Mouse (Mus musculus) midbrain, embryonic 14.5 days (tissue): ENCODE measurements at regions not wholly inside any gene's neighbourhood (a gene's known extent, or its start where the extent isn't known, plus 50 kb on each side); places are given as distances from the start of the nearest gene placed in this dataset.

Experiments used
- ATAC-seq: fragments of 200-750 bp; cut with Nextera tagmentation; 2 replicates; pipeline ENCODE4 v1.8.0; 2017; ENCODE audit warnings: moderate number of reproducible peaks, moderate library complexity; ENCODE audit not compliant: low FRiP score, low TSS enrichment
- DNase-seq: peaks from one replicate; pipeline ENCODE4 v3.0.0-alpha.2; 2015
- H3K27ac ChIP-seq: fragments of 300-500 bp; sonication (generic); replicated peaks from 2 replicates; pipeline ENCODE4 v1.5.1; 2014; ENCODE audit warnings: mild to moderate bottlenecking, low read depth, low read length, moderate library complexity
- H3K27me3 ChIP-seq: fragments of 300-500 bp; sonication (generic); 2 replicates; pipeline ENCODE4 v1.6.1; 2014; ENCODE audit warnings: low read length, control low read depth, mixed read lengths; ENCODE audit not compliant: control insufficient read depth, insufficient read depth
- H3K36me3 ChIP-seq: fragments of 300-500 bp; sonication (generic); 2 replicates; pipeline ENCODE4 v1.6.1; 2014; ENCODE audit warnings: low read length, control low read depth; ENCODE audit not compliant: control insufficient read depth, insufficient read depth
- H3K4me1 ChIP-seq: fragments of 300-500 bp; sonication (generic); 2 replicates; pipeline ENCODE4 v1.6.1; 2014; ENCODE audit warnings: mild to moderate bottlenecking, antibody characterized with exemption, low read length, control low read depth; ENCODE audit not compliant: control insufficient read depth, insufficient read depth
- H3K4me2 ChIP-seq: fragments of 300-500 bp; sonication (generic); 2 replicates; pipeline ENCODE4 v1.6.1; 2014; ENCODE audit warnings: mild to moderate bottlenecking, low read length, moderate library complexity
- H3K4me3 ChIP-seq: fragments of 300-500 bp; sonication (generic); replicated peaks from 2 replicates; pipeline ENCODE4 v1.5.1; 2014; ENCODE audit warnings: low read depth, low read length
- H3K9ac ChIP-seq: fragments of 300-500 bp; sonication (generic); replicated peaks from 2 replicates; pipeline ENCODE4 v1.6.1; 2014; ENCODE audit warnings: mild to moderate bottlenecking, low read length, moderate library complexity
- H3K9me3 ChIP-seq: fragments of 300-500 bp; sonication (generic); 2 replicates; pipeline ENCODE4 v1.6.1; 2016; ENCODE audit warnings: low read length, control low read depth, mixed read lengths; ENCODE audit not compliant: control insufficient read depth
- WGBS: fragments of 180-500 bp; shearing (Covaris S2); extraction: QIAGEN DNeasy Blood & Tissue Kit; methylation state at CpG from one replicate; pipeline ENCODE4 v1.1.7; 2014; 5-methylcytosine and 5-hydroxymethylcytosine counted together

DNA sequence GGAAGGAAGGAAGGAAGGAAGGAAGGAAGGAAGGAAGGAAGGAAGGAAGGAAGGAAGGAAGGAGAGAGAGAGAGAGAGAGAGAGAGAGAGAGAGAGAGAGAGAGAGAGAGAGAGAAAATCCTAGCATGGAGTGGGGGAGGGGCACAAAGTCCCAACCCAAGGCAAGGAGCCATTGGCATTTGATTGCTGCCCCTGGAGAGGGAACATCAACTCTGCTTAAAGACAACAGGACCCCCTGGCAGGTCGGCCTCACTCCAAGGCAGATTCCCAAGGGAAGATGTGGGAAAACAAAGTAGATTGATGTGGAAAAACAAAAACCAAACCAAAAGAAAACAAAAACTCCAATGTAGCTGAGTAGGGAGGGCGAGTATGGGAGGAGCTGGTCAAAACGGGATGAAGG, 49.9 kb upstream of the Fzd10 start:
- Histone ChIP-seq H3K4me2 (no peak overlapping the region), H3K4me1 (peaks cover 13% of the 10 kb centered on the region), H3K27ac (no peak overlapping the region), H3K4me3 (no peak overlapping the region), H3K9me3 (no peaks in the 10 kb centered on the region), H3K9ac (no peak overlapping the region), H3K27me3 (no peaks in the 10 kb centered on the region), H3K36me3 (no peaks in the 10 kb centered on the region)
- ATAC-seq = no peak
- no peak for DNase-seq
- WGBS = 36% methylated on average over 3 of the region's 3 CpGs

DNA sequence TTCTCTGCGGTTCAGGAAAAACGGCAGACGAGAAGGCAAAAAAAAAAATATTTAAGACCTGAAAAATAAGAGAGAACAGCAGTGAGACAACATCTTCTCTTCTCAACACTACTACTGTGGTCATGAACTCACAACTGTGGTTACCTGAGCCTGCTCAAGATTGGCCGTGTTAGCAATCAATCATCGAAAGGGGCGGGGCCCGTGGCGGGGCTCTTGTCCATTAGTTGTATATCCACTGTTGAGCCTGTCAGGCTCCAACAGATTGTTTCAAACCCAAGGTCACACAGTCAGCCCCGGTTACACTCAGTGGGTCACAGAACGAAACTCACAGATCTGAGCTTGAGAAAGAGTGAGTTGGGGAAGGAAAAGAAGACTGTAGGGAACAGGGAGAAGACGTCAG, 50.8 kb upstream of the Fzd10 start:
- Histone ChIP-seq H3K27ac (no peak overlapping the region), H3K4me2 (no peak overlapping the region), H3K9me3 (no peaks in the 10 kb centered on the region), H3K4me1 (peaks cover 13% of the 10 kb centered on the region), H3K36me3 (no peaks in the 10 kb centered on the region), H3K9ac (no peak overlapping the region), H3K4me3 (no peak overlapping the region), H3K27me3 (no peaks in the 10 kb centered on the region)
- WGBS = 84% methylated on average over 11 of the region's 11 CpGs
- ATAC-seq (no peak), DNase-seq (no peak)

DNA sequence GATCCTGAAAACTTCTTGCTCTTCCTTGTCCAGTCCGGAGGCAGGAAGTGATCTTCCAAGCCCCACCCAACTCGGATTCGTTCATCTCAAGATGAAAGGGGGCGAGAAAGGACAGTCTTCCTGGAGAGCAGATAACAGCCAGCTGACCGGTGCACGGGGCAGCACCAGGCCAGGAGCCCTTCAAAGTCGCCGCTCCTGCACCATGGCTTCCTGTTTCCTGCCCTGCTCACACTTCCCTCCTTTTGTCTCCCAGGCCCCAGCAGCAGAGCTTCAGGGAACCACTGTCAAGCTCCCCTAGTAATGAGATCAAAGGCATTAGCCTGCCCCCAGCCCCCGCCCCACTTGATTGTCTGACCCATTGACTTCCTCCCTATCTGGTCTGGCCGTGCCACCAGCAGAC, 58.6 kb upstream of the Fzd10 start:
- no peaks in the 10 kb centered on the region for H3K36me3 ChIP-seq
- ATAC-seq = no peak
- H3K4me2 ChIP-seq = no peak overlapping the region
- H3K4me3 ChIP-seq = no peak overlapping the region
- H3K4me1 ChIP-seq = peaks cover 5% of the 10 kb centered on the region; the same call in 1 of the 2 replicates
- no peak overlapping the region for H3K9ac ChIP-seq
- H3K9me3 ChIP-seq = no peaks in the 10 kb centered on the region
- H3K27ac ChIP-seq = no peak overlapping the region
- no peak for DNase-seq
- 17% methylated on average over 10 of the region's 10 CpGs for WGBS
- H3K27me3 ChIP-seq = no peaks in the 10 kb centered on the region

DNA sequence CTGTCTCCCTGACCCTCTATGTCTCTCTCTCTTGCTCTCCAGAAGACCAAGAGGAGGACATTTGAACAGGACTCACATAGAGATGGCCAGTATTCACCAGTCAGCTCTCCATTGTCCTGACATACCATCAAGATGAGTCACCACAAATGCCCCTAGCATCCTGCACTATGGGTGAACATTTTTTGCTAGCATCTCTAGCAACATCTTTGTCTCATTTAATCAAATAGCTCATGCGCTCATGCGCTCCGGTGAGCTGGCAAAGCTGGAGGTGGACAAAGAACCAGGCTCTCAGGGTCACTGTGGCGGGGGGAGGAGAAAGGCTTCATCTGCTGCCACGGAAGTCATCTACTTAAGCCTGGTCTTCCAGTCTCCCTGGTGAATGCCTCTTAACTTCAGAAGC, 62.0 kb upstream of the Fzd10 start:
- Histone ChIP-seq H3K4me1 (peaks cover 9% of the 10 kb centered on the region; the same call in 1 of the 2 replicates), H3K4me2 (no peak overlapping the region), H3K9me3 (no peaks in the 10 kb centered on the region), H3K4me3 (no peak overlapping the region), H3K9ac (no peak overlapping the region), H3K36me3 (no peaks in the 10 kb centered on the region), H3K27ac (no peak overlapping the region), H3K27me3 (no peaks in the 10 kb centered on the region)
- ATAC-seq (no peak), DNase-seq (no peak)
- 33% methylated on average over 5 of the region's 5 CpGs for WGBS

DNA sequence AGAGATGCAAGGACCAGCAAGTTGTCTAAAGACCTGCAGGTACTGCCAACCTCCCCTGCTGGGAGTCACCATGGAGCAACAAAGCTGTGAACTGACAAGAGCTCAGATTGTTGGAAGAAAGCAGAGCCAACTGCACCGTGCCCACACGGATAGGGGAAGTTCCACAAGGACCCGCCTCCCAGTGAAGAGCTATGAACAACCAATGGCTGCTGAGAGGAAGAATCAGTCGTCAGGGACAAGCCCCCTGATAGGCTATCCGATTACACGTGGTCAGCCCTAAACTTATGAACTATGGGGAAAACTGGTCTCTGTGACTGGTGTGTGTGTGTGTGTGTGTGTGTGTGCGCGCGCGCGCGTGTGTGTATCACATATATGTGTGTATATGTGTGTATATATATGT, 63.4 kb upstream of the Fzd10 start:
- DNase-seq = no peak

DNA sequence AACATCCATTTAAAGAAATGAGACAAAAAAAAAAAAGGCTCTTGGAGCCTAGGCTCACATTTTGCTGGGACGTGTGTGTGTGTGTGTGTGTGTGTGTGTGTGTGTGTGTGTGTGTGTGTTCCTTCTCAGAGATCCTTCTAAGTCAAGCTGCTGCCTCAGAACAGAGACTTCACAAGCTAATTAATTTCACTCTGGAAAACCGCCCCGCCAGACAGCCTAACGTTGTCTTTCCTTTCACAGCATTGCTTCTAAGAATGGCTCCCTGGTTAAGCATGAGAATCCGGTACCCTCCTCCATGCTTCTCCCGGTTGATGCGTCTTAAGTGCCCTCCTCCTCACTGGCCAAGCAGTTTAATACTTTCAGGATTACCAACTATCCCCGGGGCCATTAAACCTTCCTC, 64.3 kb upstream of the Fzd10 start:
- peaks cover 9% of the 10 kb centered on the region; the same call in 1 of the 2 replicates for H3K4me1 ChIP-seq
- H3K4me3 ChIP-seq = no peak overlapping the region
- no peaks in the 10 kb centered on the region for H3K9me3 ChIP-seq
- H3K36me3 ChIP-seq = no peaks in the 10 kb centered on the region
- DNase-seq = peak; percentile 52
- WGBS = 10% methylated on average over 8 of the region's 8 CpGs
- H3K9ac ChIP-seq = no peak overlapping the region
- H3K27me3 ChIP-seq = no peaks in the 10 kb centered on the region
- no peak for ATAC-seq
- peak overlapping the region; percentile 15 for H3K4me2 ChIP-seq
- H3K27ac ChIP-seq = no peak overlapping the region

More for the DNA sequence above, 63.4 kb upstream of the Fzd10 start:
- Histone ChIP-seq H3K4me2 (peak overlapping the region; percentile 15), H3K4me1 (peaks cover 9% of the 10 kb centered on the region; the same call in 1 of the 2 replicates), H3K9me3 (no peaks in the 10 kb centered on the region), H3K4me3 (no peak overlapping the region; the same call in 1 of the 2 replicates), H3K36me3 (no peaks in the 10 kb centered on the region), H3K27me3 (no peaks in the 10 kb centered on the region), H3K9ac (no peak overlapping the region), H3K27ac (no peak overlapping the region)
- WGBS = 66% methylated on average over 12 of the region's 12 CpGs
- no peak; the same call in 1 of the 2 replicates for ATAC-seq

DNA sequence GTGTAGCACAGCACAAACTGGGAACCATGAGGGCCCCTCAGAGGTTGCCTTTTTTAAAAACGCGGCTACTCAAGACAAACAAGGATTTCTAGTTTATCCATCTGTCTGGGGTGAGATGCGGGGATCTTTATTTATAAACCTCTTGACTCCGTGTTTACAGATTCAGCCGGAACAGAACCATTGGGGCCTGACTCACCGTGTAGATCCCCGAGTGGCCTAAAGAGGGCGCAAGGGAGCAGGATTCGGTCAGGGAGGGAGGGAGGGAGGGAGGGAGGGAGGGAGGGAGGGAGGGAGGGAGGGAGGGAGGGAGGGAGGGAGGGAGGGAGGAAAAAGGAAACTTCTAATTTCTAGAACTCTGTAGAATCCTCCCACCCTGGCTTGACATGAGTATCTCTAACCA, 73.4 kb upstream of the Fzd10 start:
- no peak for DNase-seq
- H3K4me2 ChIP-seq = no peak overlapping the region

DNA sequence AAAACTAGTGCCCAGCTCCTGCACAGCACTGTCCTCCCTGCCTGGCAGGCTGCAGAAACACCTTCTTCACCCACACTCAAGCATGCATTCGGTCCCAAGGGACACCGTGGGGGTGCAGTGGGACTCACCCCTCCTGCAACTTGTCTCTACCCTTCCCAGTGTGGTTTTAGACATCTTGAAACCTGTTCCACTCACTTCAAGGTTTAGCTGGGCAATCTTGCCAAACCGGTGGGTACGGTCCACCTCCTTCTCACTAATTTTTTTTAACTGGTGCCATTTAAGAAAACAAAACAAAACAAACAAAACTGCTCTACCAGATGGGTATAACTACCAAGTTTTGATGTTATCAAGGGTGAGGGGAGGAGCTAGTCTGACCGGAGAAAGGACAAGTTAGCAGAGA, 74.2 kb upstream of the Fzd10 start:
- WGBS = 84% methylated on average over 5 of the region's 5 CpGs
- no peak for DNase-seq
- no peak overlapping the region for H3K4me2 ChIP-seq

More for the DNA sequence above, 73.4 kb upstream of the Fzd10 start:
- H3K36me3 ChIP-seq = no peaks in the 10 kb centered on the region
- no peak for ATAC-seq
- no peak overlapping the region for H3K9ac ChIP-seq
- H3K27me3 ChIP-seq = 0 out of 2 replicates have a peak, but pooled peaks cover 3% of the 10 kb centered on the region
- no peaks in the 10 kb centered on the region for H3K9me3 ChIP-seq
- 38% methylated on average over 8 of the region's 9 CpGs for whole genome bisulfite sequencing
- H3K27ac ChIP-seq = no peak overlapping the region
- no peak overlapping the region for H3K4me3 ChIP-seq
- H3K4me1 ChIP-seq = peaks cover 11% of the 10 kb centered on the region

More for the DNA sequence above, 74.2 kb upstream of the Fzd10 start:
- no peak overlapping the region for H3K4me3 ChIP-seq
- H3K27ac ChIP-seq = no peak overlapping the region
- H3K9me3 ChIP-seq = no peaks in the 10 kb centered on the region
- H3K27me3 ChIP-seq = 0 out of 2 replicates have a peak, but pooled peaks cover 3% of the 10 kb centered on the region
- no peak for ATAC-seq
- H3K9ac ChIP-seq = no peak overlapping the region
- peaks cover 11% of the 10 kb centered on the region for H3K4me1 ChIP-seq
- no peaks in the 10 kb centered on the region for H3K36me3 ChIP-seq
